13 mouse cellular contexts compared by ENCODE assay signal in the genomic region with DNA sequence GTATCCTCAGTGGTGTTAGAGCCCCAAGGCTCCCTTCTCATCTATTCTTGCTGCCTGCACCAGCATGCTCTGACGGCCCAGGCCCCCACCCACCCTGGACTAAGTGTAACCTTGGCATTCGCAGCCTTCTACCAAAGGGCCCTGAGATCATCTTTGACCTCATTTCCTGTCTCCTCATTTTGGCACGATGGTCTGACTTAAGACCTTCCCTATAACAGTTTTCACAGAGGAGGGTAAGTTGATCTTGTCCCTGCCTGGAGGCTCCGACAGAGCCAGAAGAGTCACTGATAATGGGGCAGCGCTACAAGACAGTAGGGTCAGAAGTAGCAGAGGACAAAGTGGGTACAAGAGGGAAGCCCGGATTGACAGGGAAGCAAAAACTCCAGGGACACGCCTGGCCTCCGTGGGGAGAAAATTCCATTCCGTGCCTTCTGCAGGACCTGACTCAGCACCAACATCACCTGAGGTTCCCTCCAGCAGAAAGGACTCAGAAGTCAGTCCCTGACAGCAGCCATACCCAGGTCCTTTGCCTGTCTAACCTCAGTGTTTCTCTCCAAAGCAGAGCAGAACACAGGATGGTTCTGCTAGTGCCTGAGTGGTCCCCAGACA. TPM values are rescaled to one million over a fixed set of nuclear protein-coding genes. Genes with fewer than 3 reads are reported as not detected.
"Had no signal": no experiment of that assay in that cellular context is flagged by ENCODE, and none has a peak within 500 bp of the region (broad histone marks: within the 10 kb centered on the region; RNA-seq: fewer than 3 reads in every experiment).

No protein-coding gene starts in this region.

- H3K27ac ChIP-seq: limb, embryonic 12.5 days; neural tube, embryonic 12.5 days; stomach, embryonic 15.5 days had no signal

- H3K4me3 ChIP-seq: limb, embryonic 12.5 days; liver, embryonic 15.5 days; midbrain, embryonic 10.5 days; neural tube, embryonic 12.5 days; stomach, embryonic 15.5 days had no signal

- H3K4me1 ChIP-seq: limb, embryonic 12.5 days; midbrain, embryonic 10.5 days; neural tube, embryonic 12.5 days; stomach, embryonic 15.5 days had no signal

- DNase-seq: layer of hippocampus, adult 9-11 months; layer of hippocampus, postnatal 36 days; lung, adult 2 months; midbrain, embryonic 14.5 days; thymus, adult 2 months; thymus, postnatal 25 days had no signal

RNA-seq across cellular contexts. Expression of a gene that starts 1.2 kb away (rescaled TPM):
- total RNA-seq: liver, adult 2 months; neutrophil, adult 5-6 weeks had no signal
- polyA plus RNA-seq: limb, embryonic 12.5 days; liver, adult 2 months; midbrain, embryonic 10.5 days; midbrain, embryonic 14.5 days; neural tube, embryonic 12.5 days had no signal
